Mouse (Mus musculus) neural tube, embryonic 13.5 days (tissue): Measurements from ENCODE around the gene Ripk1. TPM values are rescaled to one million over a fixed set of nuclear protein-coding genes. Genes with fewer than 3 reads are reported as not detected.

Experiments used
- ATAC-seq: fragments of 200-750 bp; cut with Nextera tagmentation; 2 replicates; pipeline ENCODE4 v1.8.0; 2017; ENCODE audit warnings: low read depth, mild to moderate bottlenecking, moderate TSS enrichment, moderate library complexity
- H3K27ac ChIP-seq: fragments of 300-500 bp; sonication (generic); replicated peaks from 2 replicates; pipeline ENCODE4 v1.5.1; 2015; ENCODE audit warnings: moderate library complexity, mild to moderate bottlenecking, inconsistent platforms
- H3K27me3 ChIP-seq: fragments of 300-500 bp; sonication (generic); 2 replicates; pipeline ENCODE4 v1.6.1; 2015; ENCODE audit warnings: mild to moderate bottlenecking, inconsistent platforms
- H3K36me3 ChIP-seq: fragments of 300-500 bp; sonication (generic); 2 replicates; pipeline ENCODE4 v1.6.1; 2015; ENCODE audit warnings: mild to moderate bottlenecking, inconsistent platforms
- H3K4me1 ChIP-seq: fragments of 300-500 bp; sonication (generic); replicated peaks from 2 replicates; pipeline ENCODE4 v1.6.1; 2015; ENCODE audit warnings: inconsistent platforms
- H3K4me2 ChIP-seq: fragments of 300-500 bp; sonication (generic); 2 replicates; pipeline ENCODE4 v1.6.1; 2015; ENCODE audit warnings: inconsistent platforms, mild to moderate bottlenecking, moderate library complexity
- H3K4me3 ChIP-seq: fragments of 300-500 bp; sonication (generic); 2 replicates; pipeline ENCODE4 v1.5.1; 2015; ENCODE audit warnings: mild to moderate bottlenecking, inconsistent platforms
- H3K9ac ChIP-seq: fragments of 300-500 bp; sonication (generic); 2 replicates; pipeline ENCODE4 v1.6.1; 2015; ENCODE audit warnings: moderate library complexity, mild to moderate bottlenecking, inconsistent platforms
- H3K9me3 ChIP-seq: fragments of 300-500 bp; sonication (generic); 2 replicates; pipeline ENCODE4 v1.6.1; 2016; ENCODE audit warnings: inconsistent platforms
- WGBS: fragments of 180-500 bp; shearing (Covaris S2); methylation state at CpG from one replicate; pipeline ENCODE4 v1.1.7; 2015; 5-methylcytosine and 5-hydroxymethylcytosine counted together
- polyA plus RNA-seq: library from polyadenylated mRNA; unstranded; fragments of >200 nt; fragmentation: Nextera tagmentation; extraction: Ambion mirVana; gene quantifications from 2 replicates; pipeline ENCODE4 v1.2.1, GENCODE M21; 2015

Ripk1 gene
- polyA plus RNA-seq, 1 experiment from 2014 or later, result 6.7 TPM

GRCm38 (mm10) chr13:34043716-34044393, 41.7 kb downstream of the Ripk1 start:
- Histone ChIP-seq H3K27ac (no peak overlapping the region), H3K4me2 (no peak overlapping the region), H3K9me3 (0 out of 2 replicates have a peak, but pooled peaks cover 4% of the 10 kb centered on the region), H3K4me3 (no peak overlapping the region), H3K36me3 (peaks cover 14% of the 10 kb centered on the region), H3K27me3 (no peaks in the 10 kb centered on the region), H3K4me1 (peaks cover 12% of the 10 kb centered on the region), H3K9ac (no peak overlapping the region)
- 76% methylated on average over 7 of the region's 7 CpGs for WGBS
- no peak for ATAC-seq

DNA sequence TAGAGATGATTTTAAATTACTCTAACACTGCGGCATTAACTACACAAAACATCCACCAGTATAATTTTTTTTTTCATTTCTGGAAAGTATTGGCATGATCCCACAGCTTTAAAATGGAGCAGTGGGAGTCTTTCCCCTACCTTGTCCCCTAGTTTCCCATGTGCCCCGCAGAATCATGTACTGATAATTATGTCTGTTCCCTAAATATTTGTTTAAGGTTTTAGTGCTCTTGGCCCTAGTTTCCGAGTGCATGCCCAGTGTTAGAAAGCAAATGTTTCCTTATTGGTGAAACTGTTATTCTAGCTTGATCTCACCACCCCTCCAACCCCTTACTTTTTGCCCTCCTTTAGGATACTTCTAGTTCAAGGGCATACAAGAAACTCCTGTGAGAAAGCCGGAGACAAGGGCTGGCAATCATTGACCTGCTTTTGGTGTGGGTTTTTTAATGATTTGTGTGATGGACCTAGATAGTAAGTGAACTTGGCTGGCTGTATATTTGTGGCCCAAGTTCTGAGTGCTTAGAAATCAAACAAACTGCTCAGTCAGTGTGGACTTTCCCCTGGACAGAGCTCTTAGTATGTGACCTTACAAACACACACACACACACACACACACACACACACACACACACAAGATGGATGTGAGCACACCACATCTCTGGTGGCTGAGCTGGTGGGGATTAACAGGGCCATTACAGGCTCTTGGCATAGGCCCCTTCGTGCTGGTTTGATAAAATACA, 43.5 kb downstream of the Ripk1 start:
- no peaks in the 10 kb centered on the region for H3K27me3 ChIP-seq
- no peaks in the 10 kb centered on the region for H3K9me3 ChIP-seq
- no peak overlapping the region for H3K27ac ChIP-seq
- no peak overlapping the region for H3K4me3 ChIP-seq
- H3K36me3 ChIP-seq, result peaks cover 24% of the 10 kb centered on the region
- H3K4me1 ChIP-seq, result peaks cover 9% of the 10 kb centered on the region
- H3K9ac ChIP-seq, result no peak overlapping the region
- no peak for ATAC-seq
- WGBS, result 64% methylated on average over 5 of the region's 5 CpGs
- H3K4me2 ChIP-seq, result no peak overlapping the region

DNA sequence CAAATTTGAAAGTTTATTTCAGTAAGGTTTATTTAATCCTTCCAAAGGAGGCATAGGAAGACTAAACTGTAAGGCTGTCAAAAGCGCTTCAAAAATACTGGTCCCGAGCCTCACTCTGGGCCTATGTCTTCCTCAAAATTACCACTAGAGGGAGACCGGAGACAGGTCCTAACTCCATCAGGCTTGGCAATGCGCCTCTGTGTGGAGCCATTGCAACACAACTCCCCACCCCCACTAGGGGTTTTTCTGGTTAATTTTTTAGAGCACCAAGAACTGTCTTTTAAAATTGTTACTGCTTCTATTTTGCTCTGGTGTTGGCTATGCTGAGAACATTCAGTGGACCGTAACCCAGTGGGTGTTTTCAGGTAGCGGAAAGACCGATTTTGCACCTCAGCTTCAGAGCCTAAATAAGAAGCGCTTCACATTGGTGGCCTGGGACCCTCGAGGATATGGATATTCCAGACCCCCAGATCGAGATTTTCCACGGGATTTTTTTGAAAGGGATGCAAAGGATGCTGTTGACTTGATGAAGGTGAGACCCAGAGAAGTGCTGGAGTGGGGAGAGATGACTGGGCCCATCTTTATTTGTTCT, 44.4 kb downstream of the Ripk1 start:
- Histone ChIP-seq H3K4me2 (no peak overlapping the region), H3K4me1 (peaks cover 9% of the 10 kb centered on the region), H3K9ac (peak overlapping the region; percentile 22; the same call in 1 of the 2 replicates), H3K4me3 (no peak overlapping the region), H3K27me3 (no peaks in the 10 kb centered on the region), H3K27ac (no peak overlapping the region), H3K36me3 (peaks cover 30% of the 10 kb centered on the region), H3K9me3 (no peaks in the 10 kb centered on the region)
- ATAC-seq, result peak; percentile 93
- 41% methylated on average over 11 of the region's 11 CpGs for WGBS

- 87% methylated on average over 3 of the region's 3 CpGs for WGBS
- Histone ChIP-seq H3K4me2 (no peak overlapping the region), H3K27ac (no peak overlapping the region), H3K9me3 (no peaks in the 10 kb centered on the region), H3K4me3 (no peak overlapping the region), H3K27me3 (no peaks in the 10 kb centered on the region), H3K9ac (0 out of 2 replicates have a peak overlapping the region, but pooled peaks have one; percentile 12), H3K36me3 (peaks cover 39% of the 10 kb centered on the region), H3K4me1 (peaks cover 6% of the 10 kb centered on the region)
- ATAC-seq, result no peak
Observed at GRCm38 (mm10) chr13:34047526-34047925, 45.4 kb downstream of the Ripk1 start.

- WGBS, result 90% methylated on average over 8 of the region's 8 CpGs
- H3K4me1 ChIP-seq, result peaks cover 4% of the 10 kb centered on the region
- no peaks in the 10 kb centered on the region for H3K9me3 ChIP-seq
Observed at GRCm38 (mm10) chr13:34050479-34050878, 48.3 kb downstream of the Ripk1 start.

DNA sequence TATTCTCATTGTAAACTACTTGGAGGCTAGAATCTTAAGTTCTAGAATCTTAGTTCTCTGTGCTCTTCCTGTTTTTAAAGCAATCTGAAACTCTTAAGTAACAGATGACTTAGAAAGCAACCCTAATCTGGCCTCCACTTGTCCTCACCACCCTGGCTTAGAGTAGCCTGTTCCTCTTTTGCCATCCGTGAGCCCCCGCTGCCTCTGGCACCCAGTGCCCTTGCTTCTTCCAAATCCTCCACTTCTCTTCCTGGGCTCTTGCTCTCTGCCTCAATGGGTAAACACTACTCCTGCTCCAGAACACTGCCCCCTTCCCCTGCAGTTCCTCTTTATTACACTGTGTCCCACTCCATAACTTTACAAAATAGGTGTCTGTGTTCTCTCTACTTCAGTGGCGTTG, 49.5 kb downstream of the Ripk1 start:
- no peak for ATAC-seq

More at GRCm38 (mm10) chr13:34050479-34050878, 48.3 kb downstream of the Ripk1 start:
- ATAC-seq, result no peak
- Histone ChIP-seq H3K4me2 (no peak overlapping the region), H3K36me3 (peaks cover 55% of the 10 kb centered on the region), H3K4me3 (no peak overlapping the region), H3K27ac (no peak overlapping the region), H3K9ac (no peak overlapping the region), H3K27me3 (no peaks in the 10 kb centered on the region)

DNA sequence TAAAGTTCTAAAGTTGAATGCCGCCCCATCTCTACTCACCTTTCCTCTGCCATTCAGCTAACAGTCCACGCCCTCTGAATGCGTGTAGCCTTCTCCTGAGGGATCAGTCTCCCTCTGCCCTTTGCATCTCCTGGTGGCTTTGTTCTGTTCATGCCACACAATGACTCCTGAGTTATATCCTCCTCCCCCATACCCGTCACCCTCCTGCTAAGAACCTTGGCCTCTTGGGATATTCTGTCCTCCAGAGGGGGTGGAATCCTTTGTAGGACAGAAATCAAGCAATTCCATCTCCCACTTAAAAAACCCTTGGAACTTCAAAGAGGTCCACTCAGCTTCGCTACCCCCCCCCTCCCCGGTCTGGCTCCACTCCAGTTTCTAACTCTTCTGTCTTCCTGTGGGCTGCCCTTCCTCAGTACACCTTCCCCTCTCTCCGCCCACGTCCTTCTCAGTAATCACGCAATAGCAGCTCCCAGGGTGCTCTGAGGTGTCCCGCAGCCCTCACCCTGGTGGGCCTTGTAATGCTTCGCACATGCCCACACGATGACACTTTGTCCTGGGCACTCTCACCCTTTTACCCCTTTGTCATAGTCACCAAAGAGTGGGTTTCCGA, 51.6 kb downstream of the Ripk1 start:
- no peaks in the 10 kb centered on the region for H3K4me1 ChIP-seq
- no peak overlapping the region for H3K4me2 ChIP-seq
- no peaks in the 10 kb centered on the region for H3K27me3 ChIP-seq
- no peaks in the 10 kb centered on the region for H3K9me3 ChIP-seq
- H3K27ac ChIP-seq, result no peak overlapping the region
- ATAC-seq, result no peak
- H3K36me3 ChIP-seq, result peaks cover 57% of the 10 kb centered on the region
- no peak overlapping the region for H3K4me3 ChIP-seq
- WGBS, result 78% methylated on average over 13 of the region's 13 CpGs
- H3K9ac ChIP-seq, result no peak overlapping the region

More for the DNA sequence above, 49.5 kb downstream of the Ripk1 start:
- Histone ChIP-seq H3K9ac (no peak overlapping the region), H3K4me1 (peaks cover 2% of the 10 kb centered on the region), H3K4me3 (no peak overlapping the region), H3K4me2 (no peak overlapping the region), H3K36me3 (peaks cover 63% of the 10 kb centered on the region), H3K27ac (no peak overlapping the region), H3K27me3 (no peaks in the 10 kb centered on the region), H3K9me3 (no peaks in the 10 kb centered on the region)
- 97% methylated on average over 3 of the region's 3 CpGs for WGBS

- no peak for ATAC-seq
- Histone ChIP-seq H3K36me3 (peaks cover 57% of the 10 kb centered on the region), H3K27me3 (no peaks in the 10 kb centered on the region), H3K27ac (no peak overlapping the region), H3K4me1 (no peaks in the 10 kb centered on the region), H3K9me3 (no peaks in the 10 kb centered on the region), H3K9ac (no peak overlapping the region), H3K4me2 (no peak overlapping the region), H3K4me3 (no peak overlapping the region)
- WGBS, result 70% methylated on average over 4 of the region's 4 CpGs
Observed at GRCm38 (mm10) chr13:34054391-34054790, 52.2 kb downstream of the Ripk1 start.

DNA sequence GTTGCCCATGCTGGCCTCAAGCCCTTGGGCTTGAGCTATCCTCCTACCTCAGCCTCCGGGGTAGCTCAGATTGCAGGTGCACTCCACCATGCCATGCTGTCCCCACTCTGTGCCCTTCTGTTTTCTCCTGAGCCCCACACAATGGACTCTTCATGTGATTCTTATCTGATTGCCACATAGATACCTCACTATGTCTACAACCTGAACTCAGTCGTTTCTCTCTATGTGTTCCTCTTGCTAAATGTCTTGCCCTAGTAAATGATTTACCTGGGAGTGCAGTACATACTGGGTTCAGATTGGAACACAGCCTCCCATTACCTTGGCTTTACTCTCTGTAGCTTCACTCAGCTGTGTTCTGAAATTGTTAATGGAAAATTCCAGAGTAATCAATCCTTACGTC, 52.8 kb downstream of the Ripk1 start:
- Histone ChIP-seq H3K4me2 (no peak overlapping the region), H3K27ac (no peak overlapping the region), H3K36me3 (peaks cover 54% of the 10 kb centered on the region), H3K4me3 (no peak overlapping the region), H3K9me3 (no peaks in the 10 kb centered on the region), H3K4me1 (no peaks in the 10 kb centered on the region), H3K9ac (no peak overlapping the region), H3K27me3 (no peaks in the 10 kb centered on the region)
- no peak for ATAC-seq
- 78% methylated on average over 3 of the region's 3 CpGs for WGBS

DNA sequence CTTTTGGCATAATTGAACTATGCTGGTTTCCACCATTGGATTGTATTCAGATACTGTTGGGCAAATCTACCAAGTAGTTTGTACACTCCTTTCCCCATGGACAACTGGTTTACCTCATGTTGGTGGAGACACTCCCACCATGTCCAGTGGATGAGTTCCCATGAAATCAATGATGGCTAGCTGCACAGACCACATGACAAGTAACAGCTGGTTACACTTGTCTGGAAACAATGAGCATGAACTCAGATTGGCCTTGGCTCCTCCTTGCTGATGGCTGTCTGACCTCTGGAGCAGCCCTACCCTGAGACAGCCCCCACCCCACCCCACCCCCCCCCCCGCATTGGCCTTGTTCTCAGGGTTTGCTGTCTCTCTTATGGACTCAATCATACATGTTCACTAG, 55.1 kb downstream of the Ripk1 start:
- H3K4me2 ChIP-seq, result no peak overlapping the region
- no peak overlapping the region for H3K27ac ChIP-seq
- H3K27me3 ChIP-seq, result no peaks in the 10 kb centered on the region
- H3K9ac ChIP-seq, result no peak overlapping the region
- no peaks in the 10 kb centered on the region for H3K4me1 ChIP-seq
- 77% methylated on average over 1 of the region's 1 CpGs for WGBS
- H3K4me3 ChIP-seq, result no peak overlapping the region
- no peaks in the 10 kb centered on the region for H3K9me3 ChIP-seq
- H3K36me3 ChIP-seq, result peaks cover 39% of the 10 kb centered on the region
- no peak for ATAC-seq

GRCm38 (mm10) chr13:34060061-34060460, 57.9 kb downstream of the Ripk1 start:
- Histone ChIP-seq H3K4me1 (no peaks in the 10 kb centered on the region), H3K27me3 (no peaks in the 10 kb centered on the region), H3K9ac (no peak overlapping the region), H3K4me3 (no peak overlapping the region), H3K4me2 (no peak overlapping the region), H3K27ac (no peak overlapping the region), H3K9me3 (no peaks in the 10 kb centered on the region), H3K36me3 (peaks cover 37% of the 10 kb centered on the region)
- WGBS, result 90% methylated on average over 9 of the region's 9 CpGs
- ATAC-seq, result no peak

DNA sequence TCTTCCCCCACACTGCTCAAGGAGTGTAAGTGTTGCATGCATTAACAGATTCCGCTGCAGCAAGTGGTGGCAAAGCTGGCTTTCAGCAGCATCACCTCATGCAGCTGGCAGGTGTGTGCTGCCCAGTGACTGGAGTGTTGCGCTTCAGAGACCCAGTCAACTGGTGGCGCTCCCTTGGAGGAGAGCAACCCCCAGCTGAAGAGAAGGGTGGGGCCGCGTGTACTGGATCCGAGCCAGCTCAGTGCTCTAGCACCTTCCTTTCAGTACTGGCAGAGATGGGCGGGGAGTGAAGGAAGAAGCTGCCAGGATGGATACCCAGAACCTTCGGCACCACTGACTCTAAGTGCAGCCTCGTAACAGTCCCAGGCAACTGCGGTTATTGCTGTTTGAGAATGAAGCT, 60.3 kb downstream of the Ripk1 start:
- ATAC-seq, result no peak
- Histone ChIP-seq H3K9me3 (no peaks in the 10 kb centered on the region), H3K27me3 (no peaks in the 10 kb centered on the region), H3K4me3 (no peak overlapping the region), H3K4me2 (no peak overlapping the region), H3K4me1 (no peaks in the 10 kb centered on the region), H3K9ac (no peak overlapping the region), H3K27ac (no peak overlapping the region), H3K36me3 (peaks cover 23% of the 10 kb centered on the region)
- 89% methylated on average over 10 of the region's 10 CpGs for WGBS
